ENCODE assay signal across 22 mouse cellular contexts in the genomic region with DNA sequence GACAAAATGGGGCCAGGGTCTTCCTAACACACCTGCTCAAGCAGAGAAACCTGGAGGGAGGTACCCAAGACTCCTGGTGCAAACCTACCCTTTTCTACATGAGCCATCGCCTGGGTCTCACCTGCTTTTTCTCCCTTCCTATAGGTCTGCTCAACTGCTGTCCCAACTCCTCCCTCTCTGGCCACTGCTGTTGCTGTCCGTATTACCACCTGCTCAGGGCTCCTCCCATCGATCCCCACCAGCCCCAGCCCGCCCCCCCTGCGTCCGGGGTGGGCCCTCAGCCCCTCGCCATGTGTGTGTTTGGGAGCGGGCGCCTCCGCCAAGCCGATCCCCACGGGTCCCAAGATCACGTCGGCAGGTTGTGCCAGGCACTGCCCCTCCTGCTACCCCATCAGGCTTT. TPM values are rescaled to one million over a fixed set of nuclear protein-coding genes. Genes with fewer than 3 reads are reported as not detected.
DNase-seq lines count a peak whose midpoint lies in the region; ATAC-seq and TF ChIP-seq lines count a peak whose summit lies in the region.
"Had no signal": no experiment of that assay in that cellular context is flagged by ENCODE, and none has a peak within 500 bp of the region (broad histone marks: within the 10 kb centered on the region; RNA-seq: fewer than 3 reads in every experiment).

No protein-coding gene starts in this region.

- WGBS in forebrain, postnatal 0 days = 46% methylated on average over 14 of the region's 14 CpGs
- 37% methylated on average over 14 of the region's 14 CpGs for WGBS in forebrain, embryonic 11.5 days
- 31% methylated on average over 14 of the region's 14 CpGs for WGBS in limb, embryonic 15.5 days
- WGBS in limb, embryonic 10.5 days = 24% methylated on average over 14 of the region's 14 CpGs
- 41% methylated on average over 14 of the region's 14 CpGs for WGBS in hindbrain, postnatal 0 days

- intact Hi-C loops in gastrocnemius, adult 2 months (cut with DNase I) = no loop called here

- peaks cover 9% of the 10 kb centered on the region for H3K4me1 ChIP-seq in forebrain, postnatal 0 days (ENCODE audit: insufficient read depth)
- H3K4me1 ChIP-seq in forebrain, embryonic 11.5 days (replicated peaks; ENCODE audit: control insufficient read depth, insufficient read depth, low read length) = peaks cover 3% of the 10 kb centered on the region; the same call in 1 of the 2 replicates
- H3K4me1 ChIP-seq in limb, embryonic 15.5 days = peaks cover 31% of the 10 kb centered on the region
- peaks cover 34% of the 10 kb centered on the region for H3K4me1 ChIP-seq in limb, embryonic 10.5 days
- H3K4me1 ChIP-seq in hindbrain, postnatal 0 days (ENCODE audit: insufficient read depth, low read length) = 0 out of 2 replicates have a peak, but pooled peaks cover 5% of the 10 kb centered on the region

- peaks cover 20% of the 10 kb centered on the region for H3K36me3 ChIP-seq in forebrain, postnatal 0 days (ENCODE audit: insufficient read depth)
- no peaks in the 10 kb centered on the region for H3K36me3 ChIP-seq in forebrain, embryonic 11.5 days (ENCODE audit: control insufficient read depth, insufficient read depth, low read length)
- peaks cover 14% of the 10 kb centered on the region; the same call in 1 of the 2 replicates for H3K36me3 ChIP-seq in limb, embryonic 15.5 days
- no peaks in the 10 kb centered on the region for H3K36me3 ChIP-seq in limb, embryonic 10.5 days
- H3K36me3 ChIP-seq in hindbrain, postnatal 0 days (ENCODE audit: insufficient read depth, low read length) = 0 out of 2 replicates have a peak, but pooled peaks cover 3% of the 10 kb centered on the region
- H3K36me3 ChIP-seq: forebrain, embryonic 12.5 days had no signal

- no peak overlapping the region for H3K9ac ChIP-seq in forebrain, postnatal 0 days
- H3K9ac ChIP-seq in forebrain, embryonic 11.5 days (ENCODE audit: low read length) = no peak overlapping the region
- H3K9ac ChIP-seq in limb, embryonic 15.5 days = no peak overlapping the region
- H3K9ac ChIP-seq in hindbrain, postnatal 0 days (replicated peaks; ENCODE audit: low read length) = no peak overlapping the region
- H3K9ac ChIP-seq: forebrain, embryonic 12.5 days had no signal

- no peaks in the 10 kb centered on the region for H3K9me3 ChIP-seq in forebrain, postnatal 0 days (ENCODE audit: low read length)
- H3K9me3 ChIP-seq in forebrain, embryonic 11.5 days (ENCODE audit: control insufficient read depth, low read length) = no peaks in the 10 kb centered on the region
- no peaks in the 10 kb centered on the region for H3K9me3 ChIP-seq in limb, embryonic 15.5 days
- no peaks in the 10 kb centered on the region for H3K9me3 ChIP-seq in limb, embryonic 10.5 days (replicated peaks)
- H3K9me3 ChIP-seq in hindbrain, postnatal 0 days (ENCODE audit: low read length) = no peaks in the 10 kb centered on the region
- H3K9me3 ChIP-seq: forebrain, embryonic 12.5 days had no signal

- H3K27ac ChIP-seq in forebrain, postnatal 0 days (ENCODE audit: low read depth, low read length) = no peak overlapping the region
- H3K27ac ChIP-seq in forebrain, embryonic 11.5 days (ENCODE audit: low read depth, low read length) = no peak overlapping the region
- no peak overlapping the region for H3K27ac ChIP-seq in limb, embryonic 15.5 days
- H3K27ac ChIP-seq in limb, embryonic 10.5 days = no peak overlapping the region
- no peak overlapping the region for H3K27ac ChIP-seq in hindbrain, postnatal 0 days
- H3K27ac ChIP-seq in gastrocnemius, adult 2 months = no peak overlapping the region
- H3K27ac ChIP-seq: forebrain, embryonic 12.5 days had no signal

- TF ChIP-seq CTCF in forebrain, postnatal 0 days (IDR thresholded peaks at IDR 0.05; ENCODE audit: low read depth) = no peak
- no peak for TF ChIP-seq CTCF in hindbrain, postnatal 0 days (IDR thresholded peaks at IDR 0.05; ENCODE audit: low read depth)
- TF ChIP-seq CTCF in gastrocnemius, adult 2 months (IDR thresholded peaks at IDR 0.05) = no peak

- H3K27me3 ChIP-seq in forebrain, postnatal 0 days (ENCODE audit: insufficient read depth, low read length) = no peaks in the 10 kb centered on the region
- H3K27me3 ChIP-seq in forebrain, embryonic 11.5 days (ENCODE audit: control insufficient read depth, insufficient read depth, low read length) = peaks cover 52% of the 10 kb centered on the region
- H3K27me3 ChIP-seq in limb, embryonic 15.5 days = peaks cover 73% of the 10 kb centered on the region
- peaks cover 99% of the 10 kb centered on the region for H3K27me3 ChIP-seq in limb, embryonic 10.5 days (ENCODE audit: low read depth, poor library complexity, severe bottlenecking)
- peaks cover 8% of the 10 kb centered on the region; the same call in 1 of the 2 replicates for H3K27me3 ChIP-seq in hindbrain, postnatal 0 days (ENCODE audit: insufficient read depth, low read length)

- H3K4me2 ChIP-seq in forebrain, postnatal 0 days (ENCODE audit: low read depth) = peak overlapping the region; percentile 79; the same call in 1 of the 2 replicates
- H3K4me2 ChIP-seq in forebrain, embryonic 11.5 days (ENCODE audit: low read depth, low read length, severe bottlenecking) = no peak overlapping the region
- 0 out of 2 replicates have a peak overlapping the region, but pooled peaks have one; percentile 98 for H3K4me2 ChIP-seq in limb, embryonic 15.5 days
- peak overlapping the region; percentile 85; the same call in 1 of the 2 replicates for H3K4me2 ChIP-seq in hindbrain, postnatal 0 days (ENCODE audit: low read depth, low read length)
- H3K4me2 ChIP-seq: forebrain, embryonic 12.5 days; liver, embryonic 11.5 days had no signal

- ATAC-seq in forebrain, postnatal 0 days = no peak
- ATAC-seq in forebrain, embryonic 11.5 days (replicated peaks; ENCODE audit: low FRiP score) = no peak
- no peak for ATAC-seq in limb, embryonic 15.5 days (ENCODE audit: insufficient number of reproducible peaks, low FRiP score, low TSS enrichment, low read depth)
- ATAC-seq in hindbrain, postnatal 0 days = no peak
- ATAC-seq: activated CD4-positive, CD25-positive, alpha-beta regulatory T cell, adult 4 months; intestine, postnatal 0 days had no signal

- DNase-seq in forebrain, postnatal 0 days = no peak
- no peak for DNase-seq in forebrain, embryonic 11.5 days (ENCODE audit: low spot score)
- DNase-seq in limb, embryonic 10.5 days (ENCODE audit: low spot score) = no peak
- DNase-seq in ES-CJ7 (ENCODE audit: low read depth, low spot score) = peak; percentile 39
- no peak for DNase-seq in hindbrain, postnatal 0 days (ENCODE audit: low spot score)
- no peak for DNase-seq in gastrocnemius, adult 2 months
- DNase-seq in cerebellum, adult 8-10 months = no peak
- DNase-seq: adrenal gland, postnatal 10 days; cerebellum, postnatal 14 days; embryo, embryonic 11 days; gastrocnemius, postnatal 25 days; lung, adult 18-20 months; lung, postnatal 14 days; right cerebral cortex, postnatal 25 days had no signal

- H3K4me3 ChIP-seq in forebrain, postnatal 0 days (ENCODE audit: low read depth, low read length) = no peak overlapping the region
- H3K4me3 ChIP-seq in forebrain, embryonic 11.5 days (ENCODE audit: low read depth, low read length) = no peak overlapping the region
- H3K4me3 ChIP-seq in limb, embryonic 15.5 days = no peak overlapping the region
- no peak overlapping the region for H3K4me3 ChIP-seq in limb, embryonic 10.5 days
- 0 out of 2 replicates have a peak overlapping the region, but pooled peaks have one; percentile 1 for H3K4me3 ChIP-seq in hindbrain, postnatal 0 days (ENCODE audit: low read length)
- no peak overlapping the region for H3K4me3 ChIP-seq in gastrocnemius, adult 2 months
- H3K4me3 ChIP-seq: forebrain, embryonic 12.5 days had no signal

RNA-seq across cellular contexts. Expression of a gene that starts 2.6 kb away (rescaled TPM):
- 12.2 and 18.3 TPM in 2 replicates for total RNA-seq in forebrain, postnatal 0 days (2014; rRNA removed)
- 53.8 and 68.9 TPM in 2 replicates for polyA plus RNA-seq in forebrain, postnatal 0 days (2015; fragmentation: Nextera tagmentation; extraction: Ambion mirVana)
- 2.5 TPM in 2 replicates for polyA plus RNA-seq in forebrain, embryonic 11.5 days (2014; fragmentation: Nextera tagmentation; extraction: Ambion mirVana)
- 20.8 and 21.3 TPM in 2 replicates for polyA plus RNA-seq in limb, embryonic 15.5 days (2015; fragmentation: Nextera tagmentation; extraction: Ambion mirVana)
- 0.40 and 1.4 TPM in 2 replicates for polyA plus RNA-seq in limb, embryonic 10.5 days (2016; fragmentation: Nextera tagmentation; extraction: Ambion mirVana)
- total RNA-seq in hindbrain, postnatal 0 days (2014; rRNA removed) = 24.1 and 32.9 TPM in 2 replicates
- 58.9 and 65.4 TPM in 2 replicates for polyA plus RNA-seq in hindbrain, postnatal 0 days (2015; fragmentation: Nextera tagmentation; extraction: Ambion mirVana)
- total RNA-seq in gastrocnemius, adult 2 months (2021) = under 1 TPM; 0.22 to 0.41 TPM
- total RNA-seq: gastrocnemius, postnatal 25 days; hematopoietic stem cell, adult 5-6 weeks; megakaryocyte, adult 5-6 weeks; neutrophil, adult 5-6 weeks had no signal
- polyA plus RNA-seq: activated CD4-positive, CD25-positive, alpha-beta regulatory T cell, adult 4 months had no signal

RNA-seq across cellular contexts. Expression of a gene that starts 9.9 kb away (rescaled TPM):
- 24.7 and 34.5 TPM in 2 replicates for total RNA-seq in forebrain, postnatal 0 days (2014; rRNA removed)
- 7.2 and 8.4 TPM in 2 replicates for polyA plus RNA-seq in forebrain, postnatal 0 days (2015; fragmentation: Nextera tagmentation; extraction: Ambion mirVana)
- 9.0 and 10.2 TPM in 2 replicates for polyA plus RNA-seq in forebrain, embryonic 11.5 days (2014; fragmentation: Nextera tagmentation; extraction: Ambion mirVana)
- polyA plus RNA-seq in limb, embryonic 15.5 days (2015; fragmentation: Nextera tagmentation; extraction: Ambion mirVana) = 16.9 and 17.9 TPM in 2 replicates
- 12.8 and 15.2 TPM in 2 replicates for polyA plus RNA-seq in limb, embryonic 10.5 days (2016; fragmentation: Nextera tagmentation; extraction: Ambion mirVana)
- total RNA-seq in hindbrain, postnatal 0 days (2014; rRNA removed) = 37.3 and 38.6 TPM in 2 replicates
- polyA plus RNA-seq in hindbrain, postnatal 0 days (2015; fragmentation: Nextera tagmentation; extraction: Ambion mirVana) = 10.3 and 11.6 TPM in 2 replicates
- 10 to 100 TPM; 24.4 to 28.0 TPM for total RNA-seq in gastrocnemius, adult 2 months (2021)

RNA-seq across cellular contexts. Expression of a gene that starts 33.8 kb away (rescaled TPM):
- 82.4 and 117 TPM in 2 replicates for total RNA-seq in forebrain, postnatal 0 days (2014; rRNA removed)
- 87.8 and 93.0 TPM in 2 replicates for polyA plus RNA-seq in forebrain, postnatal 0 days (2015; fragmentation: Nextera tagmentation; extraction: Ambion mirVana)
- 111 and 122 TPM in 2 replicates for polyA plus RNA-seq in forebrain, embryonic 11.5 days (2014; fragmentation: Nextera tagmentation; extraction: Ambion mirVana)
- polyA plus RNA-seq in limb, embryonic 15.5 days (2015; fragmentation: Nextera tagmentation; extraction: Ambion mirVana) = 146 and 160 TPM in 2 replicates
- polyA plus RNA-seq in limb, embryonic 10.5 days (2016; fragmentation: Nextera tagmentation; extraction: Ambion mirVana) = 141 and 150 TPM in 2 replicates
- 113 and 146 TPM in 2 replicates for total RNA-seq in hindbrain, postnatal 0 days (2014; rRNA removed)
- polyA plus RNA-seq in hindbrain, postnatal 0 days (2015; fragmentation: Nextera tagmentation; extraction: Ambion mirVana) = 97.1 and 101 TPM in 2 replicates
- 100 to 1,000 TPM; 108 to 115 TPM for total RNA-seq in gastrocnemius, adult 2 months (2021)

RNA-seq across cellular contexts. Expression of a gene that starts 40.5 kb away (rescaled TPM):
- 83.4 and 103 TPM in 2 replicates for total RNA-seq in forebrain, postnatal 0 days (2014; rRNA removed)
- 102 and 111 TPM in 2 replicates for polyA plus RNA-seq in forebrain, postnatal 0 days (2015; fragmentation: Nextera tagmentation; extraction: Ambion mirVana)
- 126 and 135 TPM in 2 replicates for polyA plus RNA-seq in forebrain, embryonic 11.5 days (2014; fragmentation: Nextera tagmentation; extraction: Ambion mirVana)
- polyA plus RNA-seq in limb, embryonic 15.5 days (2015; fragmentation: Nextera tagmentation; extraction: Ambion mirVana) = 141 and 146 TPM in 2 replicates
- polyA plus RNA-seq in limb, embryonic 10.5 days (2016; fragmentation: Nextera tagmentation; extraction: Ambion mirVana) = 121 and 145 TPM in 2 replicates
- total RNA-seq in hindbrain, postnatal 0 days (2014; rRNA removed) = 60.7 and 78.3 TPM in 2 replicates
- 97.6 and 102 TPM in 2 replicates for polyA plus RNA-seq in hindbrain, postnatal 0 days (2015; fragmentation: Nextera tagmentation; extraction: Ambion mirVana)
- total RNA-seq in gastrocnemius, adult 2 months (2021) = 10 to 100 TPM; 26.8 to 28.3 TPM

RNA-seq across cellular contexts. Expression of a gene that starts 50.4 kb away (rescaled TPM):
- total RNA-seq in forebrain, postnatal 0 days (2014; rRNA removed) = 11.3 and 12.2 TPM in 2 replicates
- polyA plus RNA-seq in forebrain, postnatal 0 days (2015; fragmentation: Nextera tagmentation; extraction: Ambion mirVana) = 11.4 and 13.8 TPM in 2 replicates
- 14.6 and 15.8 TPM in 2 replicates for polyA plus RNA-seq in forebrain, embryonic 11.5 days (2014; fragmentation: Nextera tagmentation; extraction: Ambion mirVana)
- polyA plus RNA-seq in limb, embryonic 15.5 days (2015; fragmentation: Nextera tagmentation; extraction: Ambion mirVana) = 9.9 and 12.4 TPM in 2 replicates
- 10.1 and 13.0 TPM in 2 replicates for polyA plus RNA-seq in limb, embryonic 10.5 days (2016; fragmentation: Nextera tagmentation; extraction: Ambion mirVana)
- 10.5 and 17.3 TPM in 2 replicates for total RNA-seq in hindbrain, postnatal 0 days (2014; rRNA removed)
- polyA plus RNA-seq in hindbrain, postnatal 0 days (2015; fragmentation: Nextera tagmentation; extraction: Ambion mirVana) = 12.2 and 17.5 TPM in 2 replicates
- total RNA-seq in gastrocnemius, adult 2 months (2021) = 1 to 10 TPM; 2.4 to 4.5 TPM
